Mouse (Mus musculus): ENCODE measurements around the gene Tns1.

DNA sequence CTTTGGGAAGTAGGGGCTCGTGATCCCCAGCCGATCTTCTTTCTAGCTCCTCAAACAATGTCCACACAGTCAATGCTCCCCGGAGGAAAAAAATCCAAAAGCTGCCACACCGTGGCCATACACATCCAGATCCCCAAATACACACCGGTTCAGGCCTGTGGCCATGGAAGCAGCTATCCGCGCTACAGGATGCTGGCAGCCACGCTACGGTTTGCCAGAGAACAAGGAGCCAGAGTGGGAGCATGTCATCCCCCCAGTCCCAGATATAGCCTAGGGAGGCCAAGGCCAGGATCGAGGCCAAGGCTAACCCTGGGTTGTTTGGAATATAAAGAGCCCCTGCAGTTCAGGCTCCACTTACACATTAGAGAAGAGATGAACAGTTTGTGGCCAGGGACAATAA is 211.8 kb downstream of the Tns1 start:
- TF ChIP-seq CTCF (IDR thresholded peaks at IDR 0.05) (no peak), EP300 (IDR thresholded peaks at IDR 0.05) (no peak)

Measured in lung, postnatal 0 days (tissue).